Mouse (Mus musculus) skeletal muscle tissue, adult 2 months (tissue): Measurements from ENCODE around the gene Gm45717.

Experiments
- DNase-seq: peaks from one replicate; pipeline ENCODE4 v3.0.0-alpha.2; 2012; ENCODE audit warnings: low read depth, low spot score

Gm45717 gene

DNA sequence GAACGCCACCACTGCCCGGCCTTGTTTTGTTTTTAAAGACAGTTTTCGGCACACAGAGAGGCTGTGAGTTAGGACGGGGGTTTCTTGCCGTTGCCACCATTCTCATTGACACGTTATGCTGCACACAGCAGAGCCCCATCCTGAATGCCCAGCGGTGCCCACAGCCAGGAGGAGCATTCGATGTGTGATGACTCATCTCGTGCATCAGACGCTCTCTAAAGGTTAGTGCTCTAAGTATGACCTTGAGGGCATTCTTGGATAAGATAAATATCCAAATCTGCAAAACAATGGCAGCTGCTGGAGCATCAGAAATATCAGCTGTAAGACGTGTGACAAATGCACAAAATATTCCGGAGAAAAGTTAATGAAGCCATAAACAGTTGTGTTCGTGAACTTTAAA is 48.6 kb downstream of the Gm45717 start:
- no peak for DNase-seq

- no peak for DNase-seq
Observed at GRCm38 (mm10) chr7:140905642-140906081, 50.1 kb downstream of the Gm45717 start.

DNA sequence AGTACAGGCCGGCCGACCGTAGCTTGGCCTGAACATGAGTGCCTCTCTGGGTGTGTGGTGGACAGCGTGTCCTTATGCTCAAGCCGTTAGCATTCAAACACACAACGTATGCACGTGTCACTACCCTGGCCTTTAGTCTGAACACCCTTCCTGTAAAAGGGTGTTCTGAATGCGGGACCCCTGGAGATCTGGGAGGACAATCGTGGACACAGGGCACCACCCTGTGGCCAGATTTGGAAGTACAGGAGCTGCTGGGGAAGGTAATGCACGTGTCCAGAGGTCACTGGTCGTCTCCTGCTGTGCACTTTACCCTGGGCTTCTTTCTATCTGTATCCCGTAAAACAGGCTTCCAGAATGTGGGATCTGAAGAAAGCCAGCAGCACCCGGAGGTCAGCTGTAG is 52.5 kb downstream of the Gm45717 start:
- peak; percentile 66 for DNase-seq

- DNase-seq, result peak; percentile 70
Observed at GRCm38 (mm10) chr7:140902036-140902875, 53.5 kb downstream of the Gm45717 start.

GRCm38 (mm10) chr7:140900220-140900619 is 55.5 kb downstream of the Gm45717 start, which contains the start of gene Cox8b:
Cox8b (minus strand) TSS chr7:140900446.
- peak; percentile 94 for DNase-seq
